Mouse (Mus musculus) G1E (cell line): ENCODE measurements around the gene St6galnac3.

ENCODE experiments used
- CTCF ChIP-seq: IDR thresholded peaks from 2 replicates; pipeline ENCODE4 v1.5.1; 2012; ENCODE audit warnings: low read depth, low read length, inconsistent platforms, mixed read lengths
- GATA1 ChIP-seq: IDR thresholded peaks from 2 replicates; pipeline ENCODE4 v1.6.1; 2012; ENCODE audit warnings: borderline replicate concordance, low read length, inconsistent platforms, mixed read lengths
- POLR2AphosphoS5 ChIP-seq: IDR thresholded peaks from 2 replicates; pipeline ENCODE4 v1.6.1; 2012; ENCODE audit warnings: low read depth, low read length, inconsistent platforms; ENCODE audit not compliant: insufficient replicate concordance
- TAL1 ChIP-seq: conservative IDR thresholded peaks from 2 replicates; pipeline ENCODE4 v1.6.1; 2012; ENCODE audit warnings: low read depth, low read length, inconsistent platforms, mixed read lengths

DNA sequence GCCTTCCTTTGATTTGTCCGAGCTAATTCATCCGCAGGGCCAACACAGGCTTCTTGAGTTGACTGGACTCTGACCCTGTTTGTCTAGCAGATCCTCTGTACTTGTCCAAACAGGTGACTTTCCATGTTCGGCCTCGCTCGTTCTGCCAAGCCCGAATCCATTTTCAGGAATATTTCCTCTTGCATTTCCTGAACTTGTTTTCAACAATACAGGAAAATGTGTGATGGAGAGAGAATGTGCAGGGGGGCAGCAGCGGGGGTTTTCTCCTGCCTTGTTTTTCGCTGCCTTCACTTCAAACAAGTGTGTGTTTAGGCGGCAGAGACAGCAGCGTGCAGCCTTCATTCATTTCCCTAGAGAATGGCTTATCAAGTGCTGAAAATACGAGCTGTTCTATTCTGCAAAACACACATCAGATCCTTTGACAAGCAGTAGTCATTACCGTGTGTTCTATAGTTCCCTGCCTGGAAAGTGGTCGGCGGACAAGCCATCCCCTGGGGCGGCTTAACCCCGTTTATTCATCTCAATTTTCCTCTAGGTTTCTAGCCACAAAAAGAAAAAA is 448.1 kb downstream of the St6galnac3 start:
- TF ChIP-seq TAL1 (no peak), CTCF (no peak), GATA1 (no peak), POLR2AphosphoS5 (no peak)
